Mouse (Mus musculus): ENCODE data around the gene Ghrh.

DNA sequence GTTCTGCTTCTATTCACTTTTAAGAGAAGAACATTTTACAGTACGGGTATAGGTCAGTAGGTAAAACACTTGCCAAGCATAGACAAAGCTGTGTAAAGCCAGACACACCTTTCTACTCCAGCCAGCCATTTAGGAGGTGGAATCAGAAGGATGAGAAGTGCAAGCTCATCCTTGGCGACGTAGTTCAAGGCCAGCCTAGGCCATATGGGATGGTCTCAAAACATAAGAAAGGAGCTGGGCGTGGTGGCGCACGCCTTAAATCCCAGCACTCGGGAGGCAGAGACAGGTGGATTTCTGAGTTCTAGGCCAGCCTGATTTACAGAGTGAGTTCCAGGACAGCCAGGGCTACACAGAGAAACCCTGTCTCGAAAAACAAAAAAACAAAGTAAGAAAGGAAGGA lies 37.7 kb downstream of the Ghrh start:
- no peak for TF ChIP-seq CTCF (IDR thresholded peaks at IDR 0.05; ENCODE audit: borderline replicate concordance, extremely low read depth, insufficient read depth, insufficient read length)
- TF ChIP-seq POLR2A (IDR thresholded peaks at IDR 0.05; ENCODE audit: borderline replicate concordance, extremely low read depth, insufficient read depth, insufficient read length, poor library complexity, severe bottlenecking): no peak

All from brain, embryonic 14.5 days (tissue).